Mouse (Mus musculus) liver, embryonic 11.5 days (tissue): ENCODE data around the gene Gm8914. TPM values are rescaled to one million over a fixed set of nuclear protein-coding genes. Genes with fewer than 3 reads are reported as not detected.
"Not testable (repeated sequence)": the region's sequence is repeated elsewhere in the genome, so short reads cannot be mapped to it uniquely, and the experiment has no call there.

ENCODE experiments used
- ATAC-seq: fragments of 200-750 bp; cut with Nextera tagmentation; replicated peaks from 2 replicates; pipeline ENCODE4 v1.8.0; 2017; ENCODE audit warnings: moderate number of reproducible peaks, mild to moderate bottlenecking, moderate TSS enrichment, moderate library complexity; ENCODE audit not compliant: low FRiP score
- DNase-seq: peaks from one replicate; pipeline ENCODE4 v3.0.0-alpha.2; 2017; ENCODE audit warnings: low spot score
- H3K27ac ChIP-seq: fragments of 300-500 bp; sonication (generic); 2 replicates; pipeline ENCODE4 v1.5.1; 2014; ENCODE audit warnings: mild to moderate bottlenecking, low read depth, low read length, control low read depth
- H3K27me3 ChIP-seq: fragments of 300-500 bp; sonication (generic); replicated peaks from 2 replicates; pipeline ENCODE4 v1.6.1; 2014; ENCODE audit warnings: low read length, mixed read lengths; ENCODE audit not compliant: control insufficient read depth, insufficient read depth
- H3K36me3 ChIP-seq: fragments of 300-500 bp; sonication (generic); 2 replicates; pipeline ENCODE4 v1.6.1; 2014; ENCODE audit warnings: mild to moderate bottlenecking, low read length, moderate library complexity, mixed read lengths; ENCODE audit not compliant: control insufficient read depth, insufficient read depth
- H3K4me1 ChIP-seq: fragments of 300-500 bp; sonication (generic); replicated peaks from 2 replicates; pipeline ENCODE4 v1.6.1; 2014; ENCODE audit warnings: low read length, mixed read lengths; ENCODE audit not compliant: control insufficient read depth, insufficient read depth
- H3K4me2 ChIP-seq: fragments of 300-500 bp; sonication (generic); 2 replicates; pipeline ENCODE4 v1.6.1; 2014; ENCODE audit warnings: mild to moderate bottlenecking, control low read depth, moderate library complexity
- H3K4me3 ChIP-seq: fragments of 300-500 bp; sonication (generic); 2 replicates; pipeline ENCODE4 v1.5.1; 2014; ENCODE audit warnings: low read depth, low read length, control low read depth
- H3K9ac ChIP-seq: fragments of 300-500 bp; sonication (generic); 2 replicates; pipeline ENCODE4 v1.6.1; 2014; ENCODE audit warnings: low read depth, low read length, control low read depth
- H3K9me3 ChIP-seq: fragments of 300-500 bp; sonication (generic); 2 replicates; pipeline ENCODE4 v1.6.1; 2016; ENCODE audit warnings: low read length, inconsistent platforms, mixed read lengths; ENCODE audit not compliant: control insufficient read depth
- WGBS: fragments of 180-500 bp; shearing (Covaris S2); extraction: QIAGEN DNeasy Blood & Tissue Kit; methylation state at CpG from one replicate; pipeline ENCODE4 v1.1.7; 2014; 5-methylcytosine and 5-hydroxymethylcytosine counted together
- polyA plus RNA-seq: library from polyadenylated mRNA; unstranded; fragments of >200 nt; fragmentation: Nextera tagmentation; extraction: Ambion mirVana; gene quantifications from 2 replicates; pipeline ENCODE4 v1.2.1, GENCODE M21; 2014

Gene Gm8914
- not detected in 2 replicates for polyA plus RNA-seq

DNA sequence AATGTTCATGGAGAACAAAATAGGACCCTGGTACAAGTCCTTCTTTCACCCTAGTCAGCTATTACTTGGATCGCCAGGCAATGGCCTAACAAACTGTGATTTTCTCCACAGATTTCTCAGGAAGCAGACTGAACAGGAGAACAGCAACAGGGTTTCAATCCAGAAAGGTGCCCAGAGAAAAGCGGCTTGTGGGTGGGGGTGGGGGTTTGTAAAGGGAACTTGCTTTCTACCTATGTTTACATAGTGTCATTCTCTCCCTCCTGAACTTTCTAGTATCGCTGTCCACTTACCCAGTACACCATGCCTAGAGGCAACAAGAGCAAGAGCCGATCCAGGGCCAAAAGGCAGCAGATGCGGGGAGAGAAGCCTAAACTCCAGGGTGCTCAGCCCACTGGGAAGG, at the start of gene Gm8914:
Gene Gm8914, plus strand, starts transcription at position 301 of the 400 bp plus-strand sequence.
- WGBS, result no CpG with 5 or more reads among the region's 5 CpGs
- H3K4me2 ChIP-seq, H3K4me3 ChIP-seq, ATAC-seq, H3K9ac ChIP-seq, H3K27me3 ChIP-seq, H3K4me1 ChIP-seq, H3K27ac ChIP-seq, H3K9me3 ChIP-seq, H3K36me3 ChIP-seq, DNase-seq: not testable (repeated sequence)

Other genes starting within 250 kb of the Gm8914 start
- not detected in 2 replicates for gene Mageb2, start 148.4 kb upstream of the Gm8914 start, polyA plus RNA-seq
- gene Gm5072, start 87.6 kb upstream of the Gm8914 start, polyA plus RNA-seq, result not detected in 2 replicates
- gene 1700084M14Rik, start 95.8 kb downstream of the Gm8914 start, polyA plus RNA-seq, result not detected in 2 replicates
- gene Gm14781, start 152.1 kb downstream of the Gm8914 start, polyA plus RNA-seq, result not detected in 2 replicates